Mouse (Mus musculus): ENCODE data around the gene Nwd1.
A peak's percentile ranks its signal among the peaks of the same experiment; 100 is the strongest.
"Not testable (repeated sequence)": the region's sequence is repeated elsewhere in the genome, so short reads cannot be mapped to it uniquely, and the experiment has no call there.

Nwd1 gene

DNA sequence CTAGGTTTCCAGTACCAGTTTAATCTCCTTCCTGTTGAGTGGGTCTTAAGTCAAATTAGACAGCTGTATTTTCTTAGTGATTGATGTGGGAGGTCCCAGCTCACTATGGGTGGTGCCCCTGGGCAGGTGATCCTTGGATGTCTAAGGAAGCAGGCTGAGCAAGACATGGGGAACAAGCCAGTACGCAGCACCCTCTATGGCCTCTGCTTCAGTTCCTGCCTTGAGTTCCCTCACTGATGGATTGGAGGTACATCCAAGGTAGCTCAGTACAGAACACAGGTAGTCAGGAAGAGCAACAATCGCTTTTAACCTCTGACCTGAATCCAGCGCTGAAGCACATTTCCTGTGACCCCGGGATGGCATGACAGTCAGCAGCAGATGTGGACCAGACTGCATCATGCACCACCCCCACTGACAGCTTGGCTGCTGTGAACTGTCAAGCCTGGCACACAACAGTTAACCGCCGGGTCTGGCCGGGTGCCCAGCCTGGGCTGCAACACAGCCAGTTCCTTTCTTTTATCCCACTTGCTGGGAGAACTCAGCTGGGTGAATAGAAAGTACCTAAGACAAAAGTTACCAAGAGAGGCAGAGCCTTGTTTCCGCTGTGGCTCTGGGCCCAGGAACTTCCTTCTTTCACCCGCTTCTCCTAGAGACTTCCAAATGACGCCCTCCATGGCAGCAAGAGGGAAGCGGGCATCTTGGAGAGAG lies at the start of gene Nwd1:
Gene Nwd1, plus strand, starts transcription at position 652 of the 708 bp plus-strand sequence.
- no peak for DNase-seq (ENCODE audit: extremely low spot score, low read depth, low spot score)

DNA sequence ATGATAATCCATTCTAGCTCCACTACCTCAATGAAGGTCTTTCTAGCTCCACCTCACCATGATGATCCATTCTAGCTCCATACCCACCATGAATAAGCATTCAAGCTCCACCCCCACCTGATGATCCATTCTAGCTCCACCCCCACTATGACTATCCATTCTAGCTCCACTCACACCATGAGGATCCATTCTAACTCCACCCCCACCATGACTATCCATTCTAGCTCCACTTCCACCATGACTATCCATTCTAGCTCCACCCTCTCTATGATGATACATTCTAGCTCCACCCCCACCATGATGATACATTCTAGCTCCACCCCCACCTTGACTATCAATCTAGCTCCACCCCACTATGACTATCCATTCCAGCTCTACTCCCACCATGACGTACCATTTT lies 3.6 kb upstream of the Nwd1 start:
- no peak for DNase-seq (ENCODE audit: extremely low spot score, low read depth, low spot score)

DNA sequence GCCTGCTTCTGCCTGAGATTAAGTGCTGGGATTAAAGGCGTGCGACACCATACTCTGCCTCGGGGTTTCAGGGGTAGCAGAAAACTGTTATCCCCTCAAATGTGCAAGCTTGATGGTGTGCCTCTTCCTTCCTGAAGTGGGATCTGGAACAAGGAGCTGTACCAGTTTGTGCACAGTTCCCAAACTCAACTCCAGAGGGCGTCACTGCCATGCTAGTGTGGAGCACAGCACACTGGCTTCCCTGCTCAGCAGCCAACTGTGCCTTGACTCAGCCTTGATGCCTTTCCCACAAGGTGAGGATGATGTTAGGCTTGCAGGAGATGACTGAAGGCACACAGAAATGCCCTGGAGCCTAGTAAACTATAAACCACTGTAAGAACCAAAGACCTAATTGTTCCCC lies 1.9 kb upstream of the Nwd1 start:
- no peak for DNase-seq (ENCODE audit: extremely low spot score, low read depth, low spot score)

DNA sequence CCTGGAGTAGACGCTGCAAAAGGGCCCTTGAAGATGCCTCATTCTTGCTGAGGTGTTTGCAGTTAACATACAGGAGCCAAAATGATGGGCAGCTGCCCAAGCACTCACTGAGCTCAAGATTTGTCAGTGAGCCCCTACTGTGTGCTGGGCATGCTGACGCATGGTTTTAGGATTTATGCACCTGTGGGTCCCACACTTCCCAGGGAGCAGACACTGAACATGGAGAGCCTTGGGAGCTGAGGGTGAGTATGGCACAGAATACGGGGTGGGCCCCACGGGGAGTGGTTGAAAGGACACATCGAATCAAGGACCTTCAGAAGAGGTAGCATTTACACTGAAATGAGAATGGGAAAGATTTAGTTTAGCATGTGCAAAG lies 245 bp downstream of the Nwd1 start:
- no peak for DNase-seq (ENCODE audit: extremely low spot score, low read depth, low spot score)

DNA sequence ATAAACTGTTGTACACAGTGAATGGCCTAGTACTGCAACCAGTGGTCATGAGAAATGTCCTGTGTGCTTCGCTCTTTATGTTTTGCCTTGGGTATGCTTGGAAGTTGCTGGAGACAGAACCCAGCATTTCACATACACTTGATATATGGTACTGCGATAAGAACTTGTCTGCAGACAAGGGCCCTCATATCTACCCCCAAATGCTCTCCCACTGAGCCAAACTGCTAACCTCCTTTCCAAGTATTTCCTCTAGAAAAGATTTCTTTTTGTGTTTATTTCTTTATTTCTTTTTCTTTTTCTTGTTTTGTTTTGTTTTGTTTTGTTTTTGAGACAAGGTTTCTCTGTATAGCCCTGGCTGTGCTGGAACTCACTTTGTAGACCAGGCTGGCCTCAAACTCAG lies 4.2 kb downstream of the Nwd1 start:
- no peak for DNase-seq (ENCODE audit: extremely low spot score, low read depth, low spot score)

DNA sequence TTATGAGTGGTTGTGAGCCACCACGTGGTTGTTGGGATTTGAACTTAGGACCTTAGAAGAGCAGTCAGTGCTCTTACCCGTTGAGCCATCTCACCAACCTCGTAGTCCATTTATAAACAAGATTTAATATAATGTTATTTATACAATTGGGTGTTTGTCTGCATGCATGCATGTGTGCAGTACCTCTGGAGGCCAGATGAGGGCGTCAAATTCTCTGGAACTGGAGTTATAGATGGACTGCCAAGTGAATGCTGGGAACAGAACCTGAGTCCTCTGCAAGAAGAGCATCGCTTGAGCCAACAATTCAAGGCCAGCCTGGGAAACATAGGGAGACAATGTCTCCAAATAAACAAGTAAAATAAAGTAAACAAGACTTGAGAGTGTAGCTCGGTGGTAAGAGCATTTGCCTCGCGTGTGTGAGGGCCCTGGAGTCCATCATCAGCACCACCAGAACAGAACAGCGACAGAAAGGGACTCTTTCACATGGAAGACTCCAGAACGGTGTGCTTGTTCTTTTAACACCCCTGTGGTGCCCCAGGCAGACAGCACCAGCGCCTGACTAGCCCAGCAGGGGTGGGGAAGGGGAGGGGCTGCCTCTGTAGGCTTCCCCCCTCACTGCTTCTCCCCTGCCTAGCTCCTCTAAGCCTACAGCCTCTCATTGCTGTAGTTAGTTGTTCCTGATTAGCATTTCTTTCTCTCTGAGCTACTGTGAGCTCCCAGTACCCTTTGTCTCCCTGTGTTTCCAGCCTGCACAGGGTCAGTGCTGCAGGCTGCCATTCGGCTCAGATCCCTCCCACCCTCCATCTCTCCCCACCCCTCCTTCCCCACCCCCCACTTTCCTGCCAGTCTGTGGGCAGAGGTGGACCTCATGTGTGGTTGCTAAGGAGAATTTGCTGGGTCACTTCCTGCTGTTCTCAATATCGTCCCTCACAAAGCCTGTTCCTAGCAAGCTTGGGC lies 8.3 kb downstream of the Nwd1 start:
- no peak for DNase-seq (ENCODE audit: extremely low spot score, low read depth, low spot score)

- no peak for DNase-seq (ENCODE audit: extremely low spot score, low read depth, low spot score)
These were observed 9.0 kb downstream of the Nwd1 start for GRCm38 (mm10) chr8:72655522-72655912.

DNA sequence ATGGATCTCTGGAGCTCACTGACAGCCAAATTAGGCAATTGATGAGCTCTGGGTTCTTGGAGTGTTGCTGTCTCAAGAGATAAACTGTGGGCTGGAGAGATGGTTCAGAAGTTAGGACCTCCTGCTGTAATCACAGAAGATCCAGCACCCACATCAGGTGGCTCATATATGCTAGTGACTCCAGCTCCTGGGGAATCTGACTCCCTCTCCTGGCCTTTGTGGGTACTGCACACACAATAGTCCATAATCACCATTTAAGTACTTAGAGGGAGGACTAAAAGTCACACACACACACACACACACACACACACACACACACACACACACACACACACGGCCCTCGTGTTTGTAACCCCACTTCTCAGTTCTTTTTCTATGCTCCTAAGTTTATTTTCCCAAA lies 13.5 kb downstream of the Nwd1 start:
- no peak for DNase-seq (ENCODE audit: extremely low spot score, low read depth, low spot score)

GRCm38 (mm10) chr8:72664107-72664652 lies 17.7 kb downstream of the Nwd1 start:
- no peak for DNase-seq (ENCODE audit: extremely low spot score, low read depth, low spot score)

DNA sequence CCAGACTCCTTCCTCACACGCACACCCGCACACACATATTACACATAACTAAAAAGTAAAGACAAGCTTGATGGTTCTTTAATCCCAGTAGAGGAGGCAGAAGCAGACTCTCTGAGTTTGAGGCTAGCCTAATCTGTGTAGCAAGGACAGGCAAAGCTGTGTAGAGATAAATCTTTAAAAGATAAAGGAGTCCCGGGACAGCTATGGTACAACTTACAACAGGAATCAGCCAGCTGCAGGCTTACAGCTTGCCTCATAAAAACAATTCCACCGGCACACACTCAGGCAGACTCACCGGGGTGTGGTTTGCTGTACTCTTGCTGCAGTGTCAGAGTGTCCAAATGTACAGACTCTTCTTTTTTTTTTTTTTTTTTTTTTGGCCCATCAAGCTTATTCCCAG lies 18.2 kb downstream of the Nwd1 start:
- DNase-seq (ENCODE audit: extremely low spot score, low read depth, low spot score): no peak

GRCm38 (mm10) chr8:72665405-72665804 lies 18.9 kb downstream of the Nwd1 start:
- DNase-seq (ENCODE audit: extremely low spot score, low read depth, low spot score): no peak

- no peak for DNase-seq (ENCODE audit: extremely low spot score, low read depth, low spot score)
These were observed 22.4 kb downstream of the Nwd1 start for GRCm38 (mm10) chr8:72668925-72669324.

- DNase-seq (ENCODE audit: extremely low spot score, low read depth, low spot score): no peak
These were observed 26.3 kb downstream of the Nwd1 start for GRCm38 (mm10) chr8:72672802-72673201.

- no peak for DNase-seq (ENCODE audit: extremely low spot score, low read depth, low spot score)
These were observed 27.7 kb downstream of the Nwd1 start for GRCm38 (mm10) chr8:72674184-72674583.

- DNase-seq (ENCODE audit: extremely low spot score, low read depth, low spot score): no peak
These were observed 29.9 kb downstream of the Nwd1 start for GRCm38 (mm10) chr8:72676436-72676835.

DNA sequence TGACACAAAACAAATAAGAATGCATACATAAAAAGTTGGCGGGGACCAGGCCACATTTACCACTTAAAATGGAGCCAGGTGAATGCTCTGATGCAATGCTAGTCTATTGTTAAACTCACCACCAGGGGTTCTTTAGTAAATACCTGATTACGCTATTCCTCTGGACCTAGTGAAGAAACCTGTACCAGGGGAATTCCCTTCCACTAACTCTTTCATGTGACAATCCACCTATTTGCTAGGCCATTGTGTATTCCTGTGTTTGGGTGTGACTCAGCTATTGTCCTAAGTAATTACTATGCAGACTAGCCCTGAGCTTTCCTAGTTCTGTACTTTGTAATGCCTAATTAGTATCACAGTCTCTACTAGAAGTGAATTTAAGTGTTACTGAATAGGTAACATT lies 30.3 kb downstream of the Nwd1 start:
- not testable (repeated sequence) for DNase-seq (ENCODE audit: extremely low spot score, low read depth, low spot score)

GRCm38 (mm10) chr8:72677331-72677730 lies 30.8 kb downstream of the Nwd1 start:
- no peak for DNase-seq (ENCODE audit: extremely low spot score, low read depth, low spot score)

DNA sequence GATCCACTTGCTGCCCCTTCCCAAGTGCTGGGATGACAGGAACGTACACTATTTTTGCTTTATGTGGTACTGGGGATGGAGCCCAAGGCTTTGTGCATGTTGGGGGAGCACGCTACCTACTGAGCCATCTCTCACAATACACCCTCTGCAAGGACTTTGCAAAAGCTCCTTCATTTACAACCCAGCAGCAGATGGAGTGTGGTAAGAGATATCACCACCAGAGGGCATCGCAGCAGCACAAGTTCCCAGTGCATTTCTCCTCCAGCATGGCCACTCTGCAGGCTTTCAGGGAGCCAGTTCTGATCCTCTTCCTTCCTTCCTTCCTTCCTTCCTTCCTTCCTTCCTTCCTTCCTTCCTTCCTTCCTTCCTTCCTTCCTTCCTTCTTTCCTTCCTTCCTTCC lies 33.6 kb downstream of the Nwd1 start:
- peak; percentile 26 for DNase-seq (ENCODE audit: extremely low spot score, low read depth, low spot score)

- no peak for DNase-seq (ENCODE audit: extremely low spot score, low read depth, low spot score)
These were observed 35.7 kb downstream of the Nwd1 start for GRCm38 (mm10) chr8:72682051-72682687.

- no peak for DNase-seq (ENCODE audit: extremely low spot score, low read depth, low spot score)
These were observed 36.6 kb downstream of the Nwd1 start for GRCm38 (mm10) chr8:72683010-72683521.

- not testable (repeated sequence) for DNase-seq (ENCODE audit: extremely low spot score, low read depth, low spot score)
These were observed 37.1 kb downstream of the Nwd1 start for GRCm38 (mm10) chr8:72683572-72684099.

All from hindlimb bud, embryonic 11.5 days (tissue).